Mouse (Mus musculus): Measurements from ENCODE around the gene Flrt2.

- TF ChIP-seq CTCF (IDR thresholded peaks at IDR 0.05; ENCODE audit: low read depth) (no peak), EP300 (IDR thresholded peaks at IDR 0.05; ENCODE audit: low read depth) (no peak)
These were observed 98.1 kb downstream of the Flrt2 start for GRCm38 (mm10) chr12:95790146-95790545.
